Mouse (Mus musculus) liver, postnatal 0 days (tissue): ENCODE results near the gene Lyl1. TPM values are rescaled to one million over a fixed set of nuclear protein-coding genes. Genes with fewer than 3 reads are reported as not detected.

ENCODE experiments used
- ATAC-seq: fragments of 200-750 bp; cut with Nextera tagmentation; 2 replicates; pipeline ENCODE4 v1.8.0; 2017; ENCODE audit warnings: mild to moderate bottlenecking, moderate library complexity
- DNase-seq: peaks from one replicate; pipeline ENCODE4 v3.0.0-alpha.2; 2016
- H3K27ac ChIP-seq: fragments of 300-500 bp; sonication (generic); 2 replicates; pipeline ENCODE4 v1.5.1; 2014; ENCODE audit warnings: antibody characterized with exemption, moderate library complexity, mild to moderate bottlenecking, low read depth
- H3K27me3 ChIP-seq: fragments of 300-500 bp; sonication (generic); 2 replicates; pipeline ENCODE4 v1.6.1; 2014; ENCODE audit warnings: low read length, control low read depth, mixed read lengths; ENCODE audit not compliant: insufficient read depth
- H3K36me3 ChIP-seq: fragments of 300-500 bp; sonication (generic); replicated peaks from 2 replicates; pipeline ENCODE4 v1.6.1; 2014; ENCODE audit warnings: mild to moderate bottlenecking, control low read depth, low read length, moderate library complexity, mixed read lengths; ENCODE audit not compliant: insufficient read depth
- H3K4me1 ChIP-seq: fragments of 300-500 bp; sonication (generic); 2 replicates; pipeline ENCODE4 v1.6.1; 2014; ENCODE audit warnings: antibody characterized with exemption, mild to moderate bottlenecking, control low read depth; ENCODE audit not compliant: insufficient read depth
- H3K4me2 ChIP-seq: fragments of 300-500 bp; sonication (generic); 2 replicates; pipeline ENCODE4 v1.6.1; 2014; ENCODE audit warnings: low read depth, mild to moderate bottlenecking, low read length, moderate library complexity, mixed read lengths
- H3K4me3 ChIP-seq: fragments of 300-500 bp; sonication (generic); 2 replicates; pipeline ENCODE4 v1.5.1; 2014; ENCODE audit warnings: low read depth, low read length
- H3K9ac ChIP-seq: fragments of 300-500 bp; sonication (generic); replicated peaks from 2 replicates; pipeline ENCODE4 v1.6.1; 2014; ENCODE audit warnings: mild to moderate bottlenecking, moderate library complexity
- H3K9me3 ChIP-seq: fragments of 300-500 bp; sonication (generic); 2 replicates; pipeline ENCODE4 v1.6.1; 2016; ENCODE audit warnings: mild to moderate bottlenecking, control low read depth, low read length, mixed read lengths
- CTCF ChIP-seq: sonication (generic); IDR thresholded peaks from 2 replicates; pipeline ENCODE4 v1.5.1; 2016; ENCODE audit warnings: antibody characterized with exemption, low read depth
- EP300 ChIP-seq: IDR thresholded peaks from 2 replicates; pipeline ENCODE4 v1.6.1; 2016; ENCODE audit warnings: antibody characterized with exemption, low read depth, mild to moderate bottlenecking
- WGBS: fragments of 180-500 bp; shearing (Covaris S2); extraction: QIAGEN DNeasy Blood & Tissue Kit; methylation state at CpG from one replicate; pipeline ENCODE4 v1.1.7; 2014; ENCODE audit not compliant: insufficient replicate concordance; 5-methylcytosine and 5-hydroxymethylcytosine counted together
- polyA plus RNA-seq: library from polyadenylated mRNA; unstranded; fragments of >200 nt; fragmentation: Nextera tagmentation; extraction: Ambion mirVana; gene quantifications from 2 replicates; pipeline ENCODE4 v1.2.1, GENCODE M21; 2015

The Lyl1 gene
- polyA plus RNA-seq, 1 experiment from 2014 or later, result 25.7 TPM

DNA sequence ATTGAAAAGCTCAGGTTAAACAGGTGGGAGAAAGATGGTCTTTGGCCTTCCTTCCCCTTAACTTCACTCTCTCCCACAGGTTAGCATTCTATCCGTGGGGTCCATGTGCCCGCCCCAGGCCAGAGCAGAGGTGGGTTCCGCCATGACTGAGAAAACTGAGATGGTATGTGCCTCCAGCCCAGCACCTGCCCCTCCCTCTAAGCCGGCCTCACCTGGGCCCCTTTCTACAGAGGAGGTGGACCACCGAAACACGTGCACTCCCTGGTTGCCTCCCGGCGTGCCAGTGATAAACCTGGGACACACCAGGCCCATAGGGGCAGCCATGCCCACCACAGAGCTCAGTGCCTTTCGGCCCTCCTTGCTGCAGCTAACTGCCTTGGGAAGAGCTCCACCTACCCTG, 1.3 kb downstream of the Lyl1 start:
- Histone ChIP-seq H3K4me1 (peaks cover 68% of the 10 kb centered on the region), H3K9me3 (no peaks in the 10 kb centered on the region), H3K36me3 (peaks cover 31% of the 10 kb centered on the region), H3K9ac (peak overlapping the region; percentile 77), H3K4me3 (peak overlapping the region; percentile 66), H3K4me2 (peak overlapping the region; percentile 84), H3K27me3 (no peaks in the 10 kb centered on the region), H3K27ac (peak overlapping the region; percentile 95)
- 29% methylated on average over 9 of the region's 9 CpGs for WGBS
- TF ChIP-seq CTCF (no peak), EP300 (no peak)
- DNase-seq (peak; percentile 44), ATAC-seq (no peak)

DNA sequence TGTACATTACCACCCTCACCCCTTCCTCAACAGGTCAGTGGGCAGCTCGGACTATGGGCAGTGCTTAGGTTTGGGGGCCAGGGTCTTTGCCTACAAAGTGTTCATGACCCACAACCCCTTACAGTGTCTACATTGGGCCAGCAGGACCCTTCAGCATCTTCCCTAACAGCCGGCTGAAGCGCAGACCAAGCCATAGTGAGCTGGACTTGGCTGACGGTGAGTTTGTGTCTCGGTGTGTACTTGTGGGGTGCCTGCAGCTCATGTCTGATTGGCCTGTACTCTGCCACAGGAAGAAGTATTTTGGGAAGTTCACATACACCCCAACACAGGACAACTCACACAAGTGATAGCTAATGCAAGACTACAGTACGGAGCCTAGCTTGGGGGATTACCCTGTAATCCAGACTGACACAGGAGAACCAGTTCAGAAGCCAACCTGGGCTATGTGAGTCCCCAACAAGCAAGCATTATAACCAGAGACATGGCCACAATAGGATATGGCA, 1.8 kb downstream of the Lyl1 start:
- 31% methylated on average over 6 of the region's 6 CpGs for WGBS
- H3K4me3 ChIP-seq, result peak overlapping the region; percentile 66
- peak overlapping the region; percentile 84 for H3K4me2 ChIP-seq
- peaks cover 28% of the 10 kb centered on the region for H3K36me3 ChIP-seq
- ATAC-seq, result no peak
- H3K27ac ChIP-seq, result peak overlapping the region; percentile 95
- H3K4me1 ChIP-seq, result peaks cover 70% of the 10 kb centered on the region
- no peaks in the 10 kb centered on the region for H3K27me3 ChIP-seq
- H3K9ac ChIP-seq, result peak overlapping the region; percentile 77
- no peak for DNase-seq
- no peaks in the 10 kb centered on the region for H3K9me3 ChIP-seq
- TF ChIP-seq EP300 (no peak), CTCF (no peak)

DNA sequence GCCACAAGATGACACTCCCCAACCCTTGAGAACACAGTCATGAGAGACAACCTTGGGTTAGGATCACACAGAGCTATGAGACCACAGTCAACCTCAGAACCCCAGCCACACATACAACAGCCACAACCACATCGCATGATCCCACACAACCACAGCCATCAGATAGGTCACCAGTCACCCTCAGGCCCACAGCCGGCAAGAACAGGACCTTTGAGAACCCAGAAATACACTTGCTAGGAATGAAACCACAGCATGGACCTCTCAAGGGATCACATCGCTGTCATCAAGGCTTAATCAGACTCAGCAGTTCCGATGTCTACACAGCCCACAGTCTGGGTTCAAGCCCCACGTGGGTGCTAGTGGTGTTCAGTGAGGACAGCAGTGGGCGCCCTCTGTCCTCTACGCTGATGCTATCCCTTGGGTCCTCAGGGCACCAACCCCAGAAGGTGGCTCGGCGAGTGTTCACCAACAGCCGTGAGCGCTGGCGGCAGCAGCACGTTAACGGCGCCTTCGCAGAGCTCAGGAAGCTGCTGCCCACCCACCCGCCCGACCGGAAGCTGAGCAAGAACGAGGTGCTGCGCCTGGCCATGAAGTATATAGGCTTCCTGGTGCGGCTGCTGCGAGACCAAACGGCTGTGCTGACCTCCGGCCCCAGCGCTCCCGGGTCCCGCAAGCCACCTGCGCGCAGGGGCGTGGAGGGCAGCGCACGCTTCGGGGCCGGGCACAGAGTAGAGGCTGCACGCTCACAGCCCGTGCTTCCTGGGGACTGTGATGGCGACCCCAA, 2.4 kb downstream of the Lyl1 start:
- ATAC-seq (no peak), DNase-seq (peak; percentile 64)
- H3K9ac ChIP-seq, result peak overlapping the region; percentile 77
- peaks cover 25% of the 10 kb centered on the region for H3K36me3 ChIP-seq
- TF ChIP-seq EP300 (no peak), CTCF (peak; percentile 40)
- peak overlapping the region; percentile 84 for H3K4me2 ChIP-seq
- H3K9me3 ChIP-seq, result no peaks in the 10 kb centered on the region
- 10% methylated on average over 31 of the region's 38 CpGs for WGBS
- peak overlapping the region; percentile 95 for H3K27ac ChIP-seq
- peak overlapping the region; percentile 66 for H3K4me3 ChIP-seq
- no peaks in the 10 kb centered on the region for H3K27me3 ChIP-seq
- peaks cover 71% of the 10 kb centered on the region for H3K4me1 ChIP-seq

DNA sequence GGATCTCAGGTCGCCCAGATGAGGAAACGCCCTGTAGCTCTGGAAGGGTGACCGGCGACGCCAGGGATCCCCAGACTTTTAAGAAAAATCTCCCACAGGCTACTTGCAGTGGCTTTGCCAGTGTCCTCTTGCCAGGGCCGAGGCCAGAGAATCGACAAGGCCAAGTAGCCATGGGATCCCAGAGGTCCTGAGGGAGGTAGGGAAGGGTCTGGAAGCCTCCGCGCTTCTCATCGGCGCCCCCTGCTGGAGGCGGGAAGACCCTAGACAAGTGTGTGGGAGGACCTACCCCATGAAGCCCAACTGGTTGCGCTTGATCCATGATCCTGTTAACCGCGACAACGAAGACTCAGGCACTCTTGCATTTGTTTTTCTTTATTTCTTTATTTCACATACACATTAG, 3.1 kb downstream of the Lyl1 start:
- Histone ChIP-seq H3K4me1 (peaks cover 69% of the 10 kb centered on the region), H3K9ac (peak overlapping the region; percentile 77), H3K9me3 (no peaks in the 10 kb centered on the region), H3K27ac (peak overlapping the region; percentile 95), H3K4me2 (peak overlapping the region; percentile 84), H3K36me3 (peaks cover 19% of the 10 kb centered on the region), H3K27me3 (no peaks in the 10 kb centered on the region), H3K4me3 (peak overlapping the region; percentile 66)
- no peak for ATAC-seq
- 1% methylated on average over 16 of the region's 16 CpGs for WGBS
- TF ChIP-seq EP300 (no peak), CTCF (peak; percentile 95)
- peak; percentile 88 for DNase-seq

DNA sequence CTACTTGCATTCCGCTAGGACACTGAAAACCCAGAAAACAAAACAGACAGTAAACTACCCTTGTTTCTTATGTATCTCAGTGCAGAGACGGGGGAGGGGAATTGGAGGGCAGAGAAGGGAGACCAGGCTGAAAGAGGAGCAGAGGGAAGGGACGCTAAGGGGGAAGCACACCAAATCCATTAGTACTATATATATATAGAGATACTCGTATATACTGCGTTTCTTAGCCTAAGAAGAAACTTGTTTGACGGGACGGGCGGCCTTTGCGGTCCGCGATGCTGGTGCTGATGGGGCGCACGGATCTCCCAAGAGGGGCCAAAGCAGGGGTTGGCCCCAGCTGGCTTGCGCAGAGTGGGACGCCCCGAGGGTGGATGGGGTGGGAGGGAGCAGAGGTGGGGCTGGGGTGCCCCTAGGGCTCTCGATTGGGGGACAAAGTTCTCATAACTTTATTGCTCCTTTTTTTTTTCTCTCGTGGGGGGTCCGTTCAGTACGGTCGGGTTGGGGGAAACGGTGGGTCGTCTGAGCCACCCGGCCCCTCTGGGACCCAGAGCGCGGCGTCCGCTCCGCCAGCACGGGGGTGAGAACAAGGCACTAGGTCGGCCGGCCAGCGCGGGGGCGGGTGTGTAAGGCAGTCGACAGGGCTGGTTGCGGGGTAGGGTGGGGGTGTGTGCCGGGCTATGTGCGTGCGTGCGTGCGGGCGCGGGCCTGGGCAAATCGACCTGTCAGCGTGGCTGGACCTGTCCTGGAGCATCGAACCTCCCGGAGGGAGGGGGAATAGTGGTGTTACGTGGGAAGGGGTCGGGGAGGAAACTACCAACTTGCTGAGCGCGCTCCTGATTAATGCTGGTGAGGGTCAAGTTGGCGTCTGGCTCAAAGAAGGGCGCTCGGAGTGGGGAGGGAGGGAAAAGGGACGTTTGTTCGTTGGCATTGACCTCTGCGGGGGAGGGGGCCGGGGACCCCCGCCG, 3.9 kb downstream of the Lyl1 start:
- Histone ChIP-seq H3K4me1 (peaks cover 61% of the 10 kb centered on the region), H3K27ac (peak overlapping the region; percentile 95), H3K36me3 (peaks cover 17% of the 10 kb centered on the region), H3K9ac (peak overlapping the region; percentile 77), H3K4me3 (peak overlapping the region; percentile 66), H3K4me2 (peak overlapping the region; percentile 84), H3K9me3 (no peaks in the 10 kb centered on the region), H3K27me3 (no peaks in the 10 kb centered on the region)
- no peak for ATAC-seq
- TF ChIP-seq CTCF (no peak), EP300 (no peak)
- WGBS, result 2% methylated on average over 57 of the region's 61 CpGs
- peak; percentile 80 for DNase-seq

DNA sequence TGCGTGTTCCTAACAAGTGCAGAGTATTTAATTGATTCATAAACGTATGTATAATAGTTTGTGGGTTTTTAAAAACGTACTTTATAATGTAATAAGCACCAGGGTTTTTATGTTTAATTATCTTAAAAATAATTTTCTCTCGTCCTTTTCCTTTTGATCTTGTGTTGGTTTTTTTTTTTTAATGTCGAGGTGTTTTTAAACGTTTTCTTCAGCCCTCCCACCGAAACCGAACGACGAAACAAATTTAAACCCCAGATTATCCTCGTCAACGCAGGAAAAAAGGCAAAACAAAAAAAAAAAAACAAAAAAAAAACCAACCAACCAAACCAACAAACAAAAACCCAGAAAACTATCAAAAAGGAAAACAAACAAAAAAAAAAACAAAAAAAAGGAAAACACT, 4.7 kb downstream of the Lyl1 start:
- Histone ChIP-seq H3K9me3 (no peaks in the 10 kb centered on the region), H3K4me1 (peaks cover 53% of the 10 kb centered on the region), H3K4me2 (peak overlapping the region; percentile 84), H3K36me3 (peaks cover 17% of the 10 kb centered on the region), H3K27ac (peak overlapping the region; percentile 95), H3K4me3 (peak overlapping the region; percentile 66), H3K27me3 (no peaks in the 10 kb centered on the region), H3K9ac (peak overlapping the region; percentile 77)
- WGBS, result 2% methylated on average over 12 of the region's 12 CpGs
- TF ChIP-seq EP300 (no peak), CTCF (no peak)
- no peak for ATAC-seq
- DNase-seq, result no peak
